Mouse (Mus musculus): Measurements from ENCODE around the gene Gtpbp2. TPM values are rescaled to one million over a fixed set of nuclear protein-coding genes. Genes with fewer than 3 reads are reported as not detected.

Gene Gtpbp2
- polyA plus RNA-seq, 1 experiment from 2014 or later: 36.9 TPM

Other genes starting within 250 kb of the Gtpbp2 start
- 6.4 TPM in 2 replicates for gene Vegfa, start 128.7 kb upstream of the Gtpbp2 start, polyA plus RNA-seq (2015; fragmentation: Nextera tagmentation; extraction: Ambion mirVana)
- 129 and 137 TPM in 2 replicates for gene Mrps18a, start 50.0 kb upstream of the Gtpbp2 start, polyA plus RNA-seq (2015; fragmentation: Nextera tagmentation; extraction: Ambion mirVana)
- 6.9 and 8.0 TPM in 2 replicates for gene Rsph9, start 16.8 kb upstream of the Gtpbp2 start, polyA plus RNA-seq (2015; fragmentation: Nextera tagmentation; extraction: Ambion mirVana)
- gene Mad2l1bp, start 7.5 kb upstream of the Gtpbp2 start, polyA plus RNA-seq (2015; fragmentation: Nextera tagmentation; extraction: Ambion mirVana): 32.7 and 39.4 TPM in 2 replicates
- gene Polh, start 41.6 kb downstream of the Gtpbp2 start, polyA plus RNA-seq (2015; fragmentation: Nextera tagmentation; extraction: Ambion mirVana): 11.7 and 13.4 TPM in 2 replicates
- gene Xpo5, start 41.8 kb downstream of the Gtpbp2 start, polyA plus RNA-seq (2015; fragmentation: Nextera tagmentation; extraction: Ambion mirVana): 20.5 and 20.6 TPM in 2 replicates
- 46.3 and 47.8 TPM in 2 replicates for gene Polr1c, start 87.0 kb downstream of the Gtpbp2 start, polyA plus RNA-seq (2015; fragmentation: Nextera tagmentation; extraction: Ambion mirVana)
- gene Yipf3, start 87.0 kb downstream of the Gtpbp2 start, polyA plus RNA-seq (2015; fragmentation: Nextera tagmentation; extraction: Ambion mirVana): 78.4 and 89.3 TPM in 2 replicates
- gene Lrrc73, start 92.5 kb downstream of the Gtpbp2 start, polyA plus RNA-seq (2015; fragmentation: Nextera tagmentation; extraction: Ambion mirVana): 0.64 and 0.68 TPM in 2 replicates
- gene Tjap1, start 122.0 kb downstream of the Gtpbp2 start, polyA plus RNA-seq (2015; fragmentation: Nextera tagmentation; extraction: Ambion mirVana): 42.5 and 45.3 TPM in 2 replicates
- 1.3 and 1.4 TPM in 2 replicates for gene Dlk2, start 136.4 kb downstream of the Gtpbp2 start, polyA plus RNA-seq (2015; fragmentation: Nextera tagmentation; extraction: Ambion mirVana)
- 4.9 and 5.3 TPM in 2 replicates for gene Abcc10, start 167.3 kb downstream of the Gtpbp2 start, polyA plus RNA-seq (2015; fragmentation: Nextera tagmentation; extraction: Ambion mirVana)
- gene Zfp318, start 222.7 kb downstream of the Gtpbp2 start, polyA plus RNA-seq (2015; fragmentation: Nextera tagmentation; extraction: Ambion mirVana): 3.1 and 5.4 TPM in 2 replicates